Mouse (Mus musculus) CD8-positive naive resting alpha-beta T cell, adult 57 days (primary cell): Measurements from ENCODE around the gene Fam222b. TPM values are rescaled to one million over a fixed set of nuclear protein-coding genes. Genes with fewer than 3 reads are reported as not detected.

Experiments used
- total RNA-seq: library from RNA; stranded (reverse); gene quantifications from one replicate; pipeline ENCODE4 v1.2.4, GENCODE M21; 2023

The Fam222b gene
- total RNA-seq: 16.7 TPM

DNA sequence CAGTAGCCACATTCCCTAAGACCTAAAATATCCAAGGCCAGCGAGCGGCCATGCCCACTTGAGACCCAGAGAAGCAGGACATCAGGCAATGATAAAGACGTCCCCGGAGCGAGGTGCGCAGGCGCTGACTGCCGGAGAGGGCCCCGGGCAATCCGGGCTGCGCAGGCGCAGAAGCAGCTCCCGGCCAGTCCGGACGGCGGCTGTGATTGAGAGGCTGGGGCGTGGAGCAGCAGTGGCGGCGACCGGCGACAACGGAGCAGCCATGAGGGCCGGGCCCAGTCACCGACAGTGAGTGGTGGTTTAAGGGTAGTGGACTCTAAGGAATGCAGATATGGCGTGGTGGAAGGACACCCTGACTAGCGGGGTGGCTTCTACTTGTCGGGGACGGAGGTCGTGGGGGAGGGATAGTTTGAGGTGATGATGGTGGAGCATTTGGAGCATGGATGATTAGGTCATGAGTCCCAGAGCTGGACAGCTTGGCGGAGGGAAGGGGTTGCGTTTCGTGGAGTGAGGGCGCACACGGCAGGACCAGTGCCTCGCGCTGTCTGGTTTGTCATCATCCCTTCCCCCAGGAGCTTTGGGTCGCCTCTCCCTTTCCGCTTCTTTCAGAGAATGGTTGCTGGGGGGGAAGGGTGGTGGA is at the start of gene Fam222b:
Gene Fam222b, plus strand, starts transcription at position 157 of the 640 bp plus-strand sequence.

DNA sequence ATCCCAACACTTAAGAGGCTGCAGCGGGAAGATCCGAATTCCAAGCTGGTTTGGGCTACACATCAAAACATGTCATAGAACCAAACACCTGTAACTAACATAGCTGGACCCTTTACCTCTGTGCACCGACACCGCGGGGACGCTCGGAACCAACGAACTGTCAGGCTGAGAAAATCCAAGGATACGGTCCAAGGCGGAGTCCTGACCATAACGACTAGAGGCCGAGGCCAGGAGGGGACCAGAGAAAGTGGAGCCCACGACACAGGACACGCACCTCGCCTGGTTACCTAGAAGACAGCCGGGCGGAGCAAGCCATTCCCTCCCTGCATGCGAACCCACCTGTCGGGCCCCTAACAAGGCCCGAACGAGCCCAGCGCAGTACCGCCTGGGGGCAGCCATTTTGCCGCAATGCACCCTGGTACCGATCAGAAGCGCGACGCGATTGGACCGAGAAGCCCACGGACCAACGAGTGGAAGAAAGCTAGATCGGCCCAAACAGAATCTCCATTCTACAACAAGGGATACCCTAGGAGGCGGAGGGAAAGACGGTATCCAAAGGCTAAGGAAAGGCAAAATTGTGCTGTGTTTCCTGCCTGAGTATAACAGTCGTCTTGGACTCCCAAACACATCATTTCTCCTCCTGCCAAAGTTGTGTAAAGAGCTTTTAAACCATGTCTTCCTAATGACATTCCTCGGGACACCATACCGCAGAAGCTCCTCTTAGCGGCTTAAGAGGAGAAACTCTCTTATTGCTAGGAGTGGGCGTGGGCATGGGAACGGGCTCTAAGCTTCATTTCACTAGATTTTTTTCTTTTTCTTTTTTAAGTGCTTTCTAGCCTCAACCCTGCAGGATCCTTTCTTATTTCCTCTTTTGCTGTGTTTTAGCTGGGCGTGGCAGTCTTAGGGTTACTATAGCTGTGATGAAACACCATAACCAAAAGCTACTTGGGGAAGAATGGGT is 14.2 kb upstream of the Fam222b start, which contains the start of gene Eral1:
Gene Eral1, minus strand, starts transcription at position 423 of the 961 bp plus-strand sequence.

GRCm38 (mm10) chr11:78164924-78165760 is 70.7 kb downstream of the Fam222b start, which contains the start of gene Traf4:
Gene Traf4, minus strand, starts transcription at chr11:78165589.

GRCm38 (mm10) chr11:78176402-78176862 is 82.0 kb downstream of the Fam222b start, which contains the start of the genes Nek8 and Tlcd1:
Gene Nek8, minus strand, starts transcription at chr11:78176675.
Gene Tlcd1, plus strand, starts transcription at chr11:78176711.

GRCm38 (mm10) chr11:78182961-78183844 is 88.7 kb downstream of the Fam222b start, which contains the start of gene Rpl23a:
Gene Rpl23a, minus strand, starts transcription at chr11:78183584.

DNA sequence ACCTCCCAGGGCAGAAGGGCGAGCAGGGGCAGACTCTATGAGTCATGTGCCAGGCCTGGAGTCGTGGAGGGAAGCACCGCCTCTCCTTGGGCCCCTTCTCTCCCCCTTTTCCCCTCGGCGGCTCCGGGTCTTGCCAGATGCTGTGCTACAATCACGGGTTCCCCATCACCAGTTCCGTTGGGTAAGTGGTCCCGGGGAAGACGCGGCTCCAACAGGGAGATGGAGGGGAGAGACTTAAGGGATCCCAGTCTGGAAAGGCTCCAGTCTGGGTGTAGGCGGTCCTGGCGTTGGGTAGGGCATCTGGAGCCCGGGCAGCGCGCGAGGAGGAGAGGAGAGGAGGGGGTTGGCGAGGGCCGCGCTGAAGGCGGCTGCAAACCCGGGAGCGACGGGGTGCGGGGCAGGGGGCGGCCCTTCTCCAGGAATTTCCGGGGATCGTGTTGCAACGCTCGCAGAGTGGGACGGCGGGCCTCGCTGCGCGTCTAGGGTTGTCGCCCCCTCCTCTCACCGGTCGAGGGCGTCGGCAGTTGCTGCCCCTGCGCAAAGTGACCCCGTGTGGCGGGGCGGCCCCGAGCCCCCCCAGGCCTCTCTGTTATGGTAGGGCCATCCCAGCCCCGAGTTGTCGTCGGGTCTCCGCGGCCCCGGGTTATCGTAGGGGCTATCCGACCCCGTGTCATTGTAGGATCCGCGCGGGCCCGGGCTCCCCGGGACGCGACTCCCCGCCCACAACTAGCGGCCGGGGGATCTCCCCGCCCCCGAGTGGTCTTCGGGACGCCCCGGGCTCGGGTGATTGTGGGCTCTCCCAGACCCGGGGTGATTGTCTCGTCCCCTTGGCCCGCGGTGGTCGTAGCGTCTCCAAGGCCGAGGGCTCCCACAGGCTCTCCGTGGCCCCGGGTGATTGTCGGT is 94.1 kb downstream of the Fam222b start, which contains the start of gene Rab34:
Gene Rab34, plus strand, starts transcription at position 100 of the 903 bp plus-strand sequence.

GRCm38 (mm10) chr11:78193113-78193512 is 98.7 kb downstream of the Fam222b start, which contains the start of gene Proca1:
Gene Proca1, plus strand, starts transcription at chr11:78193392.

Other genes starting within 250 kb of the Fam222b start
- gene Pipox, start 200.6 kb upstream of the Fam222b start, total RNA-seq: 0.64 TPM
- gene Sez6, start 163.9 kb upstream of the Fam222b start, total RNA-seq: not detected
- 135 TPM for gene Phf12, start 111.9 kb upstream of the Fam222b start, total RNA-seq
- 3.9 TPM for gene Dhrs13, start 62.4 kb upstream of the Fam222b start, total RNA-seq
- 23.8 TPM for gene Flot2, start 56.7 kb upstream of the Fam222b start, total RNA-seq
- 30.7 TPM for gene Eral1, start 14.3 kb upstream of the Fam222b start, total RNA-seq
- 31.2 TPM for gene Traf4, start 70.9 kb downstream of the Fam222b start, total RNA-seq
- 8.1 TPM for gene Nek8, start 82.0 kb downstream of the Fam222b start, total RNA-seq
- gene Tlcd1, start 82.1 kb downstream of the Fam222b start, total RNA-seq: 3.4 TPM
- gene Rpl23a, start 88.9 kb downstream of the Fam222b start, total RNA-seq: 3,868 TPM
- not detected for gene Rab34, start 93.8 kb downstream of the Fam222b start, total RNA-seq
- not detected for gene Proca1, start 98.7 kb downstream of the Fam222b start, total RNA-seq
- 55.7 TPM for gene Sdf2, start 151.1 kb downstream of the Fam222b start, total RNA-seq
- gene Supt6, start 151.3 kb downstream of the Fam222b start, total RNA-seq: 83.6 TPM
- gene 2610507B11Rik, start 167.1 kb downstream of the Fam222b start, total RNA-seq: 114 TPM
- 3.3 TPM for gene BC030499, start 196.2 kb downstream of the Fam222b start, total RNA-seq
- 5.6 TPM for gene Spag5, start 206.9 kb downstream of the Fam222b start, total RNA-seq
- 25.8 TPM for gene Aldoc, start 228.3 kb downstream of the Fam222b start, total RNA-seq
- gene Pigs, start 233.8 kb downstream of the Fam222b start, total RNA-seq: 44.6 TPM
- 10.9 TPM for gene Unc119, start 248.8 kb downstream of the Fam222b start, total RNA-seq